Mouse (Mus musculus): ENCODE measurements around the gene Lrrfip2. TPM values are rescaled to one million over a fixed set of nuclear protein-coding genes. Genes with fewer than 3 reads are reported as not detected.

The Lrrfip2 gene
- polyA plus RNA-seq, 1 experiment from 2014 or later: 46.3 TPM

DNA sequence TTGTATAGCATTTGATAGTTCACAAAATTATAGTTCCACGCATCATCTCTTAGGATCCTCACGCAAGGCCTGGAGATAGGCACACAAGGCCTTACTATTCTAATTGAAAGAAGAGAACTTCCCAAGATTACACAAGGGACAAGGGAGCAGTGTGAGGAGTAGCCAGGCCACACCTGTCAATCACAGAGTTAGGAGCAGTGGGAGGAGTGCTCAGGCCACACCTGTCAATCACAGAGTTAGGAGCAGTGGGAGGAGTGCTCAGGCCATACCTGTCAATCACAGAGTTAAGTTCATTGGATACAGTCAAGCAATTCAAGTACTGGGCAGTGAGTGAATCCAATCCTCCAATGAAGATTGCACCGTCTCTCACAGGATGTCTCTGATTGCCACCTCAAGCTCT lies 17.0 kb upstream of the Lrrfip2 start:
- Histone ChIP-seq H3K4me3 (ENCODE audit: low read depth, low read length) (no peak overlapping the region), H3K27me3 (ENCODE audit: control insufficient read depth, insufficient read depth, low read length) (no peaks in the 10 kb centered on the region), H3K36me3 (ENCODE audit: control insufficient read depth, insufficient read depth, low read length) (no peaks in the 10 kb centered on the region), H3K9me3 (ENCODE audit: control insufficient read depth, low read length) (no peaks in the 10 kb centered on the region), H3K4me1 (ENCODE audit: control insufficient read depth, insufficient read depth, low read length) (no peaks in the 10 kb centered on the region), H3K4me2 (no peak overlapping the region), H3K27ac (ENCODE audit: low read depth, low read length) (no peak overlapping the region), H3K9ac (ENCODE audit: low read length) (no peak overlapping the region)
- ATAC-seq (ENCODE audit: low FRiP score) (0 out of 2 replicates have a peak, but pooled peaks have one; percentile 42), DNase-seq (ENCODE audit: low spot score, missing footprints) (no peak)
- WGBS: 89% methylated on average over 3 of the region's 3 CpGs

DNA sequence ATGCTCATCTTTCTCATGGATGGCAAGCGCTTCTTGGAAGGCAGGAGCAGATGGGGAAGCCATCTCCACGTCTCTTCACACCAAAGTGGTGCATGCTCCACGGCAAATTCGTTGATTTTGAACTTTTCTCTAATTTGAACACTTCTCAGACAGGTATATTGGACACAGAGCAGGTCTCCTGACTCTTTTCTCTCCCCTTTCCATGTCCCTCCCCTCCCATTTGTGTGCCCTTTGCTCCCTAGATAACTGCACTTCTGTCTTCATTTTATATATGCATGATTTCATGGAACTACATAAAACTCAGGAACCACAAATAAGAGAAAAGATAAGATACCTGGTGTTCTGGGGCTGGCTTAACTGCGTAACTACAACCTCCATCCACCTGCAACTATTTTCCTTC lies 14.1 kb upstream of the Lrrfip2 start:
- 83% methylated on average over 5 of the region's 5 CpGs for WGBS
- no peak overlapping the region for H3K4me2 ChIP-seq
- H3K4me1 ChIP-seq (ENCODE audit: control insufficient read depth, insufficient read depth, low read length): no peaks in the 10 kb centered on the region
- H3K4me3 ChIP-seq (ENCODE audit: low read depth, low read length): no peak overlapping the region
- ATAC-seq (ENCODE audit: low FRiP score) (no peak), DNase-seq (ENCODE audit: low spot score, missing footprints) (no peak)
- no peak overlapping the region for H3K9ac ChIP-seq (ENCODE audit: low read length)
- no peaks in the 10 kb centered on the region for H3K27me3 ChIP-seq (ENCODE audit: control insufficient read depth, insufficient read depth, low read length)
- H3K36me3 ChIP-seq (ENCODE audit: control insufficient read depth, insufficient read depth, low read length): no peaks in the 10 kb centered on the region
- no peaks in the 10 kb centered on the region for H3K9me3 ChIP-seq (ENCODE audit: control insufficient read depth, low read length)
- no peak overlapping the region for H3K27ac ChIP-seq (ENCODE audit: low read depth, low read length)

DNA sequence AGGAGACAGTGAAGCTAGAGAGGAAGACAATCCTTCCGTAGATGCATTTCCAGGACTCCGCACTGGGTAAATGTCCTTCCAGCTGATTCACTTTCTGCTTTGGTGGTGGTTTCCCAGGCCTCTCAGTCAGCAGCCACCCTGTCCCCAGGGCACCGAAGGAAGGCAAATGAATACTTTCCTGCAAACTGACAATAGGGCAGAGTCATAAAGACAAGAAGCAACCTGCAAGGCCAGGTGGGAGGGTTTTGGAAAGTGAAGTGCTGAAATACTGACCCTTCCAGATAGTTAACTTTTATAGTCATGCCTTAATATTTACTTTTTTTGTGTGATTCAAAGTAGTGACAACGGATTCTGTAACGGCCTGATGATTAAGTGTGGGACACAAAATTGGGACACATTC lies 13.5 kb upstream of the Lrrfip2 start:
- Histone ChIP-seq H3K36me3 (ENCODE audit: control insufficient read depth, insufficient read depth, low read length) (no peaks in the 10 kb centered on the region), H3K9ac (ENCODE audit: low read length) (no peak overlapping the region), H3K27me3 (ENCODE audit: control insufficient read depth, insufficient read depth, low read length) (no peaks in the 10 kb centered on the region), H3K9me3 (ENCODE audit: control insufficient read depth, low read length) (no peaks in the 10 kb centered on the region), H3K4me3 (ENCODE audit: low read depth, low read length) (no peak overlapping the region), H3K4me1 (ENCODE audit: control insufficient read depth, insufficient read depth, low read length) (no peaks in the 10 kb centered on the region), H3K4me2 (no peak overlapping the region), H3K27ac (ENCODE audit: low read depth, low read length) (no peak overlapping the region)
- no peak for DNase-seq (ENCODE audit: low spot score, missing footprints)
- ATAC-seq (ENCODE audit: low FRiP score): no peak
- 91% methylated on average over 5 of the region's 5 CpGs for WGBS

DNA sequence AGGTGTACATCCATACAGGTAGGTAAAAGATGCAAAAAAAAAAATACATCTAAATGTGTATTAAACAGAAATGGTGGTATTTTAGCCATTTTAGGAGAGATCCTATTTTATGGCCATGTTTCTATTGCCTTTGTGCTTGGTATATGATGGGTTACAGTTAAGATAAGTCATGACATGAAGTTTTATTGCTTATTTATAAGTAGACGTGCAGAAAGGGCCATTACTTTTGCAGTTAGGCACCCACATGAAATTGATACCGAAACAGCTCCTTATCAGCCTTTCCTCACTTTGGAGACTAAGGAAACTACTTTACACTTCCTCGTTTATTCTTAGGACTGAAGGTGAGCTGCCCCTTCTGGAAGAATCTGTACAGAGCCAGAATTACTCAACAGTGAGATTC lies 9.5 kb upstream of the Lrrfip2 start:
- Histone ChIP-seq H3K4me2 (no peak overlapping the region), H3K36me3 (ENCODE audit: control insufficient read depth, insufficient read depth, low read length) (no peaks in the 10 kb centered on the region), H3K27me3 (ENCODE audit: control insufficient read depth, insufficient read depth, low read length) (no peaks in the 10 kb centered on the region), H3K9me3 (ENCODE audit: control insufficient read depth, low read length) (no peaks in the 10 kb centered on the region), H3K4me1 (ENCODE audit: control insufficient read depth, insufficient read depth, low read length) (no peaks in the 10 kb centered on the region), H3K4me3 (ENCODE audit: low read depth, low read length) (no peak overlapping the region), H3K9ac (ENCODE audit: low read length) (no peak overlapping the region), H3K27ac (ENCODE audit: low read depth, low read length) (no peak overlapping the region)
- DNase-seq (ENCODE audit: low spot score, missing footprints) (no peak), ATAC-seq (ENCODE audit: low FRiP score) (no peak)
- 83% methylated on average over 3 of the region's 3 CpGs for WGBS

DNA sequence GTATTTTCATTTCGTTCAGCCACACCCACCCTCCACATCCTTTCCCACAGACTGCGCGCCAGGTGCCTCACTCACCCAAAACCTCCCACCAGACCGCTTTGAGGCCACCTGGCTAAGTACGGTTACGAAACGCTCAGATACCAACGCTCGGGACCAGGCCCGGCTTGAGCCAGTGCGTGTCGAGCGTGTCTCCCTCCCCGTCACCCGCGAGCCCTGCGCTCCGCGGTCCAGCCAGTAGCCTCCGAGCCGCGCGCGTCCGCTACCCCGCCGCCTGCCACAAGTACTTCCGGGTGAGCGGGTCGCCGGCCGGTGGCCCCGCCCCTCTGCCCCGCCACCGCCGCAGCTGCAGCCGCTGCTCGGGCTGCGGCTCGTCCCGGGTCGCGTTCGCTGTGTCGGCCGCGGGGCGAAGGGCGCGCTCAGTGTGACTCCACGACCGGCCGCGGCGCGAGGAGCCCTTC lies 431 bp downstream of the Lrrfip2 start:
- H3K9me3 ChIP-seq (ENCODE audit: control insufficient read depth, low read length): no peaks in the 10 kb centered on the region
- peak overlapping the region; percentile 76 for H3K4me3 ChIP-seq (ENCODE audit: low read depth, low read length)
- ATAC-seq (ENCODE audit: low FRiP score): peak; percentile 98
- peaks cover 15% of the 10 kb centered on the region for H3K4me1 ChIP-seq (ENCODE audit: control insufficient read depth, insufficient read depth, low read length)
- H3K36me3 ChIP-seq (ENCODE audit: control insufficient read depth, insufficient read depth, low read length): no peaks in the 10 kb centered on the region
- H3K27me3 ChIP-seq (ENCODE audit: control insufficient read depth, insufficient read depth, low read length): no peaks in the 10 kb centered on the region
- peak overlapping the region; percentile 83 for H3K4me2 ChIP-seq
- peak overlapping the region; percentile 90 for H3K9ac ChIP-seq (ENCODE audit: low read length)
- WGBS: under 1% methylated on average over 55 of the region's 56 CpGs
- DNase-seq (ENCODE audit: low spot score, missing footprints): peak; percentile 98
- H3K27ac ChIP-seq (ENCODE audit: low read depth, low read length): peak overlapping the region; percentile 70

DNA sequence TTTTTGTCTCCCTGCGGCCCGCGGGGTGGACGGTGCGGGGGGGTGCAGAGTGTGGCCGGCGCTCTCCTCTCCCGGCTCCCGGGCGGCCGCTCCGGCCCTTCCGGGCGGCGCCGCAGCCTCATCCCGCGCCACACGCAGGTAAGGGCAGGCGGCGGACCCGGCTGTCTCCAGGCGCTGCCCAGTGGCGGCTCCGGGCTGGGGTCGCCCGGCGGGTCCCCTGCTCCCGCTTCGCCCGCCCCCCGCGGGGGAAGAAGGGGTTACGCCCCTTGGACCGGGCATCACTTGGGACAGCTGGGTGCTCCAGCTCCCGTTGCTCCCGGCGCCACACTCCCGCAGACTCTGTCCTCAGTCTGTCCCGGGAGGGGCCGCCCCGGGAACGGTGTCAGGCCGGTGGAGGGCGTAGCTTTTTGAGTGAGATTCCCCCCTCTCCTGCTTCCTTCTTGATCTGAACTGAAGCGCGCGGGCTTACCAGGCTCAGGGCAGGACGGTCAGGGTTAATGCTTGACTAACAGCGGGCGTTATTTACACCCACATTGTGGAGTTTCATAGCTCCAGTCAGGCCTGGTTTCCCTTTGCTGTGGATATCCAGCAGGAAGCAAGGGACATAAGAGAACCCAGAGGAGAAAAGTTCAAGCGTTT lies 979 bp downstream of the Lrrfip2 start:
- WGBS: under 1% methylated on average over 49 of the region's 52 CpGs
- peak; percentile 94 for DNase-seq (ENCODE audit: low spot score, missing footprints)

DNA sequence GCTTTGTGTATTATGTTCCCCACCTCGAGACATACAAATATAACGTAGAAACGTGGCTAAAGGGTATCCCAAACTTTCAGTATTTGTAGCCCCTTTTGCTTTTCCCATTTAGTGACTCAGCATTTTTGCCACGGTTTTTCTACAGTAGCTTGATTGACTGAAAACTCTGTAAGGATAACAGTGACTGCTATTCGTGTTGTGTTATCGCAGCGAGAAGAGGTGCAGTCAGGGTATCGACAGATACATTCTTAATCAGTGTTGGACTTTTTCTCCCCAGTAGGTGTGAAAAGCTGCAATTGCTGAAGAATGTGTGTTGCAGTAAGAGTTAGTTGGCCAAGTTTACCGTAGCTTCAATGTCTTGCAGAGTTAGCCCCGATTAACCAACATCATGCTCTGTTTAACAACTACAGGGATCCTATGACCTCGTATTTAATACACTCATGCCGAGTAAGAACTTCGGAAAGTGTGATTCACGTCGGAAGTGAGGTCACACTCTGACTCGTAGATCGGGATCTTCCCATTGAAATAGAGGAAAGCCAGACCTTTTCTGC lies 1.6 kb downstream of the Lrrfip2 start:
- Histone ChIP-seq H3K36me3 (ENCODE audit: control insufficient read depth, insufficient read depth, low read length) (no peaks in the 10 kb centered on the region), H3K9ac (ENCODE audit: low read length) (peak overlapping the region; percentile 90), H3K4me1 (ENCODE audit: control insufficient read depth, insufficient read depth, low read length) (peaks cover 15% of the 10 kb centered on the region), H3K27ac (ENCODE audit: low read depth, low read length) (no peak overlapping the region), H3K27me3 (ENCODE audit: control insufficient read depth, insufficient read depth, low read length) (no peaks in the 10 kb centered on the region), H3K4me3 (ENCODE audit: low read depth, low read length) (peak overlapping the region; percentile 76), H3K9me3 (ENCODE audit: control insufficient read depth, low read length) (no peaks in the 10 kb centered on the region), H3K4me2 (peak overlapping the region; percentile 83)
- 21% methylated on average over 17 of the region's 17 CpGs for WGBS
- ATAC-seq (ENCODE audit: low FRiP score) (no peak), DNase-seq (ENCODE audit: low spot score, missing footprints) (no peak)

More for the DNA sequence above, 979 bp downstream of the Lrrfip2 start:
- peak; percentile 93 for ATAC-seq (ENCODE audit: low FRiP score)
- peak overlapping the region; percentile 83 for H3K4me2 ChIP-seq
- no peaks in the 10 kb centered on the region for H3K36me3 ChIP-seq (ENCODE audit: control insufficient read depth, insufficient read depth, low read length)
- peak overlapping the region; percentile 76 for H3K4me3 ChIP-seq (ENCODE audit: low read depth, low read length)
- H3K9me3 ChIP-seq (ENCODE audit: control insufficient read depth, low read length): no peaks in the 10 kb centered on the region
- H3K9ac ChIP-seq (ENCODE audit: low read length): peak overlapping the region; percentile 90
- peak overlapping the region; percentile 70 for H3K27ac ChIP-seq (ENCODE audit: low read depth, low read length)
- peaks cover 15% of the 10 kb centered on the region for H3K4me1 ChIP-seq (ENCODE audit: control insufficient read depth, insufficient read depth, low read length)
- H3K27me3 ChIP-seq (ENCODE audit: control insufficient read depth, insufficient read depth, low read length): no peaks in the 10 kb centered on the region

DNA sequence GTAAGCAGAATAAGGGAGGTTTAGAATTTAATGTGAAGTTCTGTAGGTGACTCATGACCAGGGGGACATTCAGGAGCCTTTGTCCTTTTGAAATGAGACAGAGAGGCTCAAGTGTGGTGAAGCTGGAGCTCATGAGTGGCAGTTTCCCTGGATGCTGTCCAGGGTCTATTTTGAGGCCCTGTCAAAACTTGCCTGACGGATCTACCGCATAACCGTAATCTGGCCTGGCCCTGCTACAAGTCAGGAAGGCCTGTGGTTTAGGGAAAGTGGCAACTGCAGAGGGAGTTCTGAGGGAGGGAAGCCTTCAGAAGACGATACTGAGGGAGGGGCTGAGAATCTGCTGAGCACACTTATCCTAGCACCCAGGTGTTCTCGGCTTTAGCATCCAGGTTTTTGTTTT lies 5.1 kb downstream of the Lrrfip2 start:
- no peak for ATAC-seq (ENCODE audit: low FRiP score)
- DNase-seq (ENCODE audit: low spot score, missing footprints): no peak
- no peaks in the 10 kb centered on the region for H3K36me3 ChIP-seq (ENCODE audit: control insufficient read depth, insufficient read depth, low read length)
- H3K27me3 ChIP-seq (ENCODE audit: control insufficient read depth, insufficient read depth, low read length): no peaks in the 10 kb centered on the region
- 86% methylated on average over 5 of the region's 5 CpGs for WGBS
- no peaks in the 10 kb centered on the region for H3K9me3 ChIP-seq (ENCODE audit: control insufficient read depth, low read length)
- no peak overlapping the region for H3K4me2 ChIP-seq
- H3K4me1 ChIP-seq (ENCODE audit: control insufficient read depth, insufficient read depth, low read length): peaks cover 11% of the 10 kb centered on the region
- H3K27ac ChIP-seq (ENCODE audit: low read depth, low read length): no peak overlapping the region
- H3K9ac ChIP-seq (ENCODE audit: low read length): no peak overlapping the region
- no peak overlapping the region for H3K4me3 ChIP-seq (ENCODE audit: low read depth, low read length)

DNA sequence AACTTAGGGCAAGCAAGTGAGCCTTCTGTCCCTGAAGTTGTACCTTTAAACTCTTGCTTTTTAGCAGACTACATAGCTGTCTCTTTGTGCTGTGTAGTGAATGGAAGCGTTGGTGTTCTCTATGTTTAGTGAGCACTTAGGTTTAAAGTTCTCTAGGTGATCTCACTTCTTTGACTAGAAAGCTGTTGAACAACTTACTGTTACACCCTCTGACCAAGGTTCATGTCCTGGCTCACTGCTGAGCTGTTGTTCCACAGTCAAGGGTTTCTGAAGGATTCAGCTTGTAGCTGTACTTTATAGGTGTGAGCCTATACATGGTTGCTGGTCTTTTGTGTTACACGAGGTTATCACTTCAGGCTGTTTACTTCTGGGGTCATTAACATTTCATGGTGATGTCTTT lies 5.9 kb downstream of the Lrrfip2 start:
- Histone ChIP-seq H3K4me3 (ENCODE audit: low read depth, low read length) (no peak overlapping the region), H3K27me3 (ENCODE audit: control insufficient read depth, insufficient read depth, low read length) (no peaks in the 10 kb centered on the region), H3K4me2 (no peak overlapping the region), H3K36me3 (ENCODE audit: control insufficient read depth, insufficient read depth, low read length) (no peaks in the 10 kb centered on the region), H3K9ac (ENCODE audit: low read length) (no peak overlapping the region), H3K27ac (ENCODE audit: low read depth, low read length) (no peak overlapping the region), H3K4me1 (ENCODE audit: control insufficient read depth, insufficient read depth, low read length) (peaks cover 10% of the 10 kb centered on the region), H3K9me3 (ENCODE audit: control insufficient read depth, low read length) (no peaks in the 10 kb centered on the region)
- 79% methylated on average over 2 of the region's 2 CpGs for WGBS
- ATAC-seq (ENCODE audit: low FRiP score) (no peak), DNase-seq (ENCODE audit: low spot score, missing footprints) (no peak)

Measured in midbrain, embryonic 11.5 days (tissue).